Mouse (Mus musculus) spleen, postnatal 14 days (tissue): ENCODE data around the gene Gdpd1.
"Not testable (repeated sequence)": the region's sequence is repeated elsewhere in the genome, so short reads cannot be mapped to it uniquely, and the experiment has no call there.

ENCODE experiments used
- DNase-seq, 2 experiments: peaks; one replicate each; pipeline ENCODE4 v3.0.0; 2021 to 2022; ENCODE audit warnings: low spot score in 2 of 2

Gene Gdpd1

GRCm38 (mm10) chr11:87026096-87026875 lies 47.6 kb downstream of the Gdpd1 start:
- no peak for DNase-seq

GRCm38 (mm10) chr11:87025351-87025750 lies 48.5 kb downstream of the Gdpd1 start:
- no peak for DNase-seq

GRCm38 (mm10) chr11:87023240-87023639 lies 50.6 kb downstream of the Gdpd1 start:
- DNase-seq: not testable (repeated sequence)

DNA sequence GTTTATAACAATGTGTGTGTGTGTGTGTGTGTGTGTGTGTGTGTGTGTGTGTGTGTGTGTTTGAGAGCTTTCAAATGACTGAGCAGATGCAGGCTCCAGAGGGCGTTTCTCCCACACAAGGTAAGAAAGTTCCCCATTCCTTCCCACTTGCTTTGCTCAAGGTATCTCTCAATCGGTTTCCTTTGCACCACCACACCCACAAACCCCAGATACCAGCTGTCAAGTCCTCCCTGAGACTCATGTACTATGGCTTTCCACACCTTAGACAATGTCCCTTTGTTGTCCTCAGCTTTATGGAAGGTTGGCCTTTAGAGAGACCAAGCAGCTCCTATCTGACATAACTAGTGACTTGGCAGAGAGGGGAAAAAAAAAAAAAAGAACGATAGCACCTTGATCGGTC lies 51.1 kb downstream of the Gdpd1 start:
- no peak for DNase-seq

GRCm38 (mm10) chr11:87021551-87021950 lies 52.3 kb downstream of the Gdpd1 start:
- DNase-seq: no peak

- no peak for DNase-seq
These were observed 53.4 kb downstream of the Gdpd1 start for GRCm38 (mm10) chr11:87020449-87020848.

GRCm38 (mm10) chr11:87019431-87019830 lies 54.4 kb downstream of the Gdpd1 start:
- DNase-seq: no peak

GRCm38 (mm10) chr11:87018081-87018480 lies 55.8 kb downstream of the Gdpd1 start:
- no peak for DNase-seq

- no peak for DNase-seq
These were observed 58.2 kb downstream of the Gdpd1 start for GRCm38 (mm10) chr11:87015691-87016090.

DNA sequence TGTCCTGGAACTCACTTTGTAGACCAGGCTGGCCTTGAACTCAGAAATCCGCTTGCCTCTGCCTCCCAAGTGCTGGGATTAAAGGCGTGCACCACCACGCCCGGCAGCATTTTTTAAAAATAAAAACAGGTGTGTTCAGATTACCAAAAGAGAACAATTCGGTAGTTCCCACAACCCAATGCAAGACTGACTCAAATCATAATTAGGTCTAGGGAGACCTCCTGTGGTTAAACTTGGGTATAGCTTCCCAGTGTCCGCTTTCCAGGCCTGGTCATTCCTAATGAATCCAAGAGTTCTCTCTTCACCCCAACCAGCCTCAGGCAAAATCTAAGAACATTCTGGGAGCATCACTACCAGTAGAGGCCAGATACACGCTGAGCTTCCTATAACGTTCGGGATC lies 63.4 kb downstream of the Gdpd1 start:
- DNase-seq: no peak

GRCm38 (mm10) chr11:87007371-87007770 lies 66.5 kb downstream of the Gdpd1 start:
- DNase-seq: no peak

- no peak for DNase-seq
These were observed 68.7 kb downstream of the Gdpd1 start for GRCm38 (mm10) chr11:87004960-87005755.

- DNase-seq: no peak
These were observed 71.6 kb downstream of the Gdpd1 start for GRCm38 (mm10) chr11:87002078-87002829.

- DNase-seq: no peak
These were observed 72.6 kb downstream of the Gdpd1 start for GRCm38 (mm10) chr11:87001217-87001616.

DNA sequence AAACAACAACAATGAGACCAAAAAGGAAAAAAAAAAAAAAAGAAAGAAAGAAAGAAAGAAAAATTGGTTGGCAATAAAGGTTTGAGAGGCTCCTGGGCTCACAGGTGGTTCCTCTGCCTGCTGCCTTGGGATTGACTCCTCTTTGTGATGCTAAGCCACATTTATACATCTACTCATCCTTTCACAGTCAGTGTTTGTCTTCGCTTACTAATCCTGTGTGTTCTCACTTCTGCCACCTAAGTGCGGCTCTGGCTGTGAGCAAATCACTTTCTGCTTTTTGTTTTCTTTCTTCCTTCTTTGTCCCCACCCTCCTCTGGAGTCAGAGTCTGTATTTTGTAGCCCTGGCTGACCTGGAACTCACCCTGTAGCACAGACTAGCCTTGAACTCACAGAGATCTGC lies 77.6 kb downstream of the Gdpd1 start:
- DNase-seq: no peak

DNA sequence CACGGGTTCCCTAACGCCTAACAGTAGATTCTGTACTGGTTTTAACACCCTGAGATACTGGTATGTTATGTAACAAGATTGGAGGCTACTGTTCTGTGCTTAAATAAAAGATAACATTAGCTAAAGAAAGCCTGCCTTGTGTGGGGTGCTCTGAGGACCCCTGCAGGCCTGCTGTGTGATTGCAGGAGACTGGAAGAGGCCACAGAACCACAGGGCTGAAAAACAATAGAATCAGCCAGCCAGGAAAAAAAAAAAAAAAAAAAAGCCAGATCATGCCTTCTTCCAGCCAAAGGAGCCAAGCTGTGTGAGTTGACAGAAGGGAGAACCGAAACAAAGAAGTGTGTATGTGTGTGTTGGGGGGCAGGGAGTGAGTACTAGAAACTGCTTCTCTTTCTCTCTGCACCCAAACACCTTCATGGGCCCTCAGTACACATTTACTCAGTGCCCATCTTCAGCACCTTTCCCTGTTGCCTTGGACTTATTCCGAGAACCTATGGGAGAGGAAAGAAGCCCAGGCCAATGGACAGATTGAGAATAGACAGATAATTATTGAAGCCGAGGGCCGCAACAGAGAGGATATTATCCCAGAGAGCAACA lies 78.1 kb downstream of the Gdpd1 start:
- DNase-seq: peak in 1 of 2 experiments; percentile 12

GRCm38 (mm10) chr11:86994791-86995624 lies 78.9 kb downstream of the Gdpd1 start:
- DNase-seq: no peak

GRCm38 (mm10) chr11:86994330-86994729 lies 79.5 kb downstream of the Gdpd1 start:
- DNase-seq: no peak

DNA sequence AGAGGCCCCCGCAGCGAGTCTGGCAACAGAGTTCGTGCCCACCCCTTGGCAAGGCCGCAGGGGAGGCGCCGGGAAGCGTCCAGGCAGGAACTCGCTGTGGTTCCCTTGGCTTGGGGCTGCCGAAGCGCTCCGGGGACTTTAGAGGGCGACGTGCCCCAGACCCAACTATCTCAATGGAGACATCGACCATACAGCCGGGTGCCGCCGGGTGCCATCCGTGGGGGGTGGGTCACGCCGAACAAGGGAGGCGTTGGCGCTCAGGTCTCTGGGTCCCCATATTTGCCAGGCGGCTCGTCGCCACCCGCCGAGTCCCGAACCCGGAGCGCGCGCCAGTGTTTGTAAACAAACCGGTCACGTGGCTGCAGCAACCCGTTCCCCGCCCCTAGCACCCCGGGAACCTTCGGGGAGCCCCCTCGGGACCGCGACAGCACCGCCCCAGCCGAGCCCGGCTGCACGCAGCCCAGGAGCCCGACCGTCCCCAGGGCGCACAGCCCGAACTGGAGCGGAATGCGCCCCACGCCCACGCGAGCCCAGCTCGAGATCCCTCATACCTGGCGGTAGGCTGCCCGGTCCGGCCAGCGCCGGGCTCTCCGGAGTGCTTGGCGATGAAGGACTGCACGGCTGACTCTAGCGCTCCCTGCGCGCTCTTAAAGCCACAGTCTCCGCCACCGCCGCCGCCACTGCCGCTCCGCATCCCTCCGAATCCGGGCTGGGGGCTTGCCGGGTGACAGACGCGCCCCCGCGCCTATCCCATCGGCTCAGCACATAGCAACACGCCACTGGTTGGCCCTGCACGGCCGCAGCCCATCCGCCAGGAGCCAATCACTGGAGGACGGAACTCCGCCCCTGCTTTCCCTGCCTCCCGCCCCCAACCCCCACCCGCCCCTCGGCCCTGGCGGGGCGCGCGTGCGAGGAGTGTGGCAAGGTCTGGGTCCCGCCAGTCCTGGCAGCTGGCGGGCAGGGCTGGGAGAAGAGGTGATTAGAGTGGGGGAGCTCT lies 80.5 kb downstream of the Gdpd1 start, which contains the start of gene Ypel2:
TSS of gene Ypel2 (minus strand) at position 667 of the 997 bp plus-strand sequence.
- peak; percentile 71 to 76 for DNase-seq
